Mouse (Mus musculus) myocyte (in vitro differentiated cells): ENCODE measurements at regions not wholly inside any gene's neighbourhood (a gene's known extent, or its start where the extent isn't known, plus 50 kb on each side); places are given as distances from the start of the nearest gene placed in this dataset.
A peak's percentile ranks its signal among the peaks of the same experiment; 100 is the strongest.

Source experiments
- H3K27me3 ChIP-seq: one replicate; pipeline ENCODE4 v1.6.1; 2011; ENCODE audit not compliant: control insufficient read depth, insufficient read depth, insufficient read length
- H3K36me3 ChIP-seq: one replicate; pipeline ENCODE4 v1.6.1; 2011; ENCODE audit not compliant: control insufficient read depth, insufficient read depth
- H3K4me2 ChIP-seq: one replicate; pipeline ENCODE4 v1.6.1; 2011; ENCODE audit warnings: low read depth, control low read depth
- H3K4me3 ChIP-seq: one replicate; pipeline ENCODE4 v1.5.1; 2011; ENCODE audit warnings: mild to moderate bottlenecking, control low read depth, moderate library complexity
- H3K79me2 ChIP-seq: one replicate; pipeline ENCODE4 v1.6.1; 2011; ENCODE audit not compliant: control insufficient read depth, insufficient read depth
- H3ac ChIP-seq: one replicate; pipeline ENCODE4 v1.6.1; 2011; ENCODE audit not compliant: control insufficient read depth, insufficient read length
- CEBPB ChIP-seq: IDR thresholded peaks from 2 replicates; pipeline ENCODE4 v1.6.1; 2011; ENCODE audit warnings: mild to moderate bottlenecking, moderate library complexity; ENCODE audit not compliant: poor library complexity, insufficient read depth, severe bottlenecking
- E2F4 ChIP-seq: IDR thresholded peaks from one replicate; pipeline ENCODE4 v1.6.1; 2011; ENCODE audit warnings: mild to moderate bottlenecking, control low read depth, moderate library complexity; ENCODE audit not compliant: insufficient read depth
- MAX ChIP-seq: IDR thresholded peaks from one replicate; pipeline ENCODE4 v1.6.1; 2011; ENCODE audit warnings: low read depth, mild to moderate bottlenecking, control low read depth
- MYOD1 ChIP-seq, 3 experiments: IDR thresholded peaks; one replicate each; pipeline ENCODE4 v1.6.1; 2011; ENCODE audit warnings: control low read depth in 2 of 3, low read depth in 2 of 3, mild to moderate bottlenecking in 2 of 3, moderate library complexity in 1 of 3; ENCODE audit not compliant: insufficient read length in 2 of 3, control insufficient read depth in 1 of 3
- MYOG ChIP-seq, 3 experiments: IDR thresholded peaks; one replicate each; pipeline ENCODE4 v1.6.1; 2011; ENCODE audit warnings: control low read depth in 2 of 3, low read depth in 2 of 3, mild to moderate bottlenecking in 2 of 3; ENCODE audit not compliant: insufficient read length in 2 of 3, control insufficient read depth in 1 of 3, insufficient read depth in 1 of 3
- POLR2A ChIP-seq: IDR thresholded peaks from one replicate; pipeline ENCODE4 v1.6.1; 2011; ENCODE audit warnings: low read depth, mild to moderate bottlenecking, control low read depth, moderate library complexity; ENCODE audit not compliant: insufficient read length
- POLR2AphosphoS2 ChIP-seq: IDR thresholded peaks from one replicate; pipeline ENCODE4 v1.6.1; 2011; ENCODE audit warnings: low read depth, control low read depth; ENCODE audit not compliant: insufficient read length
- REST ChIP-seq: IDR thresholded peaks from one replicate; pipeline ENCODE4 v1.6.1; 2011; ENCODE audit warnings: mild to moderate bottlenecking, control low read depth, moderate library complexity; ENCODE audit not compliant: insufficient read depth, insufficient read length
- SRF ChIP-seq: IDR thresholded peaks from one replicate; pipeline ENCODE4 v1.6.1; 2011; ENCODE audit warnings: low read depth; ENCODE audit not compliant: control insufficient read depth, insufficient read length
- TCF12 ChIP-seq: IDR thresholded peaks from one replicate; pipeline ENCODE4 v1.6.1; 2011; ENCODE audit warnings: mild to moderate bottlenecking, control low read depth; ENCODE audit not compliant: poor library complexity, insufficient read depth, severe bottlenecking
- TCF3 ChIP-seq: IDR thresholded peaks from one replicate; pipeline ENCODE4 v1.6.1; 2011; ENCODE audit warnings: low read depth, control low read depth; ENCODE audit not compliant: insufficient read length
- USF1 ChIP-seq: IDR thresholded peaks from one replicate; pipeline ENCODE4 v1.6.1; 2011; ENCODE audit warnings: low read depth, mild to moderate bottlenecking, control low read depth, moderate library complexity

GRCm38 (mm10) chr9:41490112-41490511 is 328.6 kb upstream of the Ubash3b start:
- Histone ChIP-seq H3K27me3 (no peaks in the 10 kb centered on the region), H3K4me3 (no peak overlapping the region), H3K4me2 (no peak overlapping the region), H3K79me2 (peaks cover 6% of the 10 kb centered on the region), H3K36me3 (peaks cover 14% of the 10 kb centered on the region), H3ac (no peak overlapping the region)
- 0 out of 2 replicates have a peak, but pooled peaks have one; percentile 59 for TF ChIP-seq CEBPB
- TF ChIP-seq MYOD1 (IDR thresholded peaks at IDR 0.05; ENCODE audit: control insufficient read depth in 1 of 3, insufficient read length in 2 of 3, low read depth in 2 of 3): no peak
- no peak for TF ChIP-seq POLR2AphosphoS2
- TF ChIP-seq TCF3: no peak
- TF ChIP-seq REST: no peak
- TF ChIP-seq USF1: no peak

- peaks cover 10% of the 10 kb centered on the region for H3K36me3 ChIP-seq
- no peak overlapping the region for H3ac ChIP-seq
- TF ChIP-seq POLR2A: no peak
- no peak for TF ChIP-seq POLR2AphosphoS2
- TF ChIP-seq REST: no peak
- no peak for TF ChIP-seq E2F4
- no peak for TF ChIP-seq CEBPB
- no peak for TF ChIP-seq MYOD1 (IDR thresholded peaks at IDR 0.05; ENCODE audit: control insufficient read depth in 1 of 3, insufficient read length in 2 of 3, low read depth in 2 of 3)
- no peak for TF ChIP-seq MYOG (IDR thresholded peaks at IDR 0.05; ENCODE audit: control insufficient read depth in 1 of 3, insufficient read depth in 1 of 3, insufficient read length in 2 of 3, low read depth in 2 of 3)
- no peak for TF ChIP-seq USF1
- TF ChIP-seq MAX: no peak
- H3K4me2 ChIP-seq: peak overlapping the region; percentile 68
- no peaks in the 10 kb centered on the region for H3K27me3 ChIP-seq
- peaks cover 13% of the 10 kb centered on the region for H3K79me2 ChIP-seq
- H3K4me3 ChIP-seq: no peak overlapping the region
Measured at GRCm38 (mm10) chr9:41488046-41488445, 326.5 kb upstream of the Ubash3b start.

- peaks cover 4% of the 10 kb centered on the region for H3K36me3 ChIP-seq
- H3K4me2 ChIP-seq: no peak overlapping the region
- TF ChIP-seq USF1 (no peak), POLR2A (no peak), MYOG (IDR thresholded peaks at IDR 0.05; ENCODE audit: control insufficient read depth in 1 of 3, insufficient read depth in 1 of 3, insufficient read length in 2 of 3, low read depth in 2 of 3) (no peak), MYOD1 (IDR thresholded peaks at IDR 0.05; ENCODE audit: control insufficient read depth in 1 of 3, insufficient read length in 2 of 3, low read depth in 2 of 3) (no peak), TCF3 (no peak), SRF (no peak), REST (no peak)
- H3K4me3 ChIP-seq: no peak overlapping the region
- peaks cover 32% of the 10 kb centered on the region for H3K79me2 ChIP-seq
- H3ac ChIP-seq: no peak overlapping the region
- no peaks in the 10 kb centered on the region for H3K27me3 ChIP-seq
Measured at GRCm38 (mm10) chr9:41483218-41483617, 321.7 kb upstream of the Ubash3b start.

- Histone ChIP-seq H3ac (no peak overlapping the region), H3K4me2 (peak overlapping the region; percentile 84), H3K4me3 (no peak overlapping the region), H3K36me3 (peaks cover 4% of the 10 kb centered on the region), H3K27me3 (no peaks in the 10 kb centered on the region), H3K79me2 (peaks cover 46% of the 10 kb centered on the region)
- TF ChIP-seq TCF12: no peak
- TF ChIP-seq MYOD1 (IDR thresholded peaks at IDR 0.05; ENCODE audit: control insufficient read depth in 1 of 3, insufficient read length in 2 of 3, low read depth in 2 of 3): no peak
Measured at GRCm38 (mm10) chr9:41481611-41482266, 320.2 kb upstream of the Ubash3b start.

GRCm38 (mm10) chr9:41479854-41480749 is 318.6 kb upstream of the Ubash3b start:
- H3K79me2 ChIP-seq: peaks cover 59% of the 10 kb centered on the region
- H3K4me2 ChIP-seq: peak overlapping the region; percentile 84
- no peaks in the 10 kb centered on the region for H3K27me3 ChIP-seq
- no peak overlapping the region for H3ac ChIP-seq
- H3K36me3 ChIP-seq: peaks cover 4% of the 10 kb centered on the region
- H3K4me3 ChIP-seq: no peak overlapping the region
- peak; percentile 92 for TF ChIP-seq CEBPB
- TF ChIP-seq POLR2A: peak; percentile 23
- no peak for TF ChIP-seq USF1
